Mouse (Mus musculus) bone marrow, adult 2 months (tissue): ENCODE data around the gene Kctd17.

Experiments used
- CTCF ChIP-seq: fragments of 200-500 bp; IDR thresholded peaks from 2 replicates; pipeline ENCODE4 v1.5.1; 2011; ENCODE audit warnings: low read length, control low read depth; ENCODE audit not compliant: control insufficient read depth, insufficient read depth
- POLR2A ChIP-seq: fragments of 200-500 bp; IDR thresholded peaks from 2 replicates; pipeline ENCODE4 v1.6.1; 2011; ENCODE audit warnings: low read depth, mild to moderate bottlenecking, control low read depth, low read length, borderline replicate concordance; ENCODE audit not compliant: control insufficient read depth

DNA sequence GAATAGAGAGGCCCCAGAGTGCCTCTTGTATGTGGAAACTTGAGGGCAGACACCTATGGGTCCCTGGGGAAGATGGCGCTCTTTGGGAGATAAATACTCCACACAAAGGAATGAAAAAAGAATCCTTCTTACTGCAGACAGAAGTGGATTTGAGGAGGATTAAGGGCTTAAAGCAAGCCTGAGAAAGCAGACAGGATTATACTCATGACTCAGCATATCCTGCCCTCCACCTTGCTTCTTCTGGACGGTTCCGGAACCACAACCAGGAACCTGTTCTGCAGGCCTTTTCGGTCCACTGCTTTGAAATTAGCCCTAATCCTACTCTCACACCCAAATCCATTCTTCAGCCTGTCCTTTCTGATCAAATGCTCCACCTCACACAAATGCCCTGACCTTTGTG lies 46.2 kb upstream of the Kctd17 start:
- no peak for TF ChIP-seq POLR2A
- no peak for TF ChIP-seq CTCF
